Mouse (Mus musculus) T-helper 17 cell (primary cell): ENCODE data around the gene Gtf3c2.

Source experiments
- in situ Hi-C, 2 experiments: fragments of 300-600 bp; cut with MboI, MseI; formaldehyde crosslinking; loops; 1 replicate in 1 of 2; 2 replicates in 1 of 2; pipeline ENCODE4 v1.15.1; 2025; ENCODE audit warnings: high pct_unique_total_duplicates in 2 of 2

Gene Gtf3c2

DNA sequence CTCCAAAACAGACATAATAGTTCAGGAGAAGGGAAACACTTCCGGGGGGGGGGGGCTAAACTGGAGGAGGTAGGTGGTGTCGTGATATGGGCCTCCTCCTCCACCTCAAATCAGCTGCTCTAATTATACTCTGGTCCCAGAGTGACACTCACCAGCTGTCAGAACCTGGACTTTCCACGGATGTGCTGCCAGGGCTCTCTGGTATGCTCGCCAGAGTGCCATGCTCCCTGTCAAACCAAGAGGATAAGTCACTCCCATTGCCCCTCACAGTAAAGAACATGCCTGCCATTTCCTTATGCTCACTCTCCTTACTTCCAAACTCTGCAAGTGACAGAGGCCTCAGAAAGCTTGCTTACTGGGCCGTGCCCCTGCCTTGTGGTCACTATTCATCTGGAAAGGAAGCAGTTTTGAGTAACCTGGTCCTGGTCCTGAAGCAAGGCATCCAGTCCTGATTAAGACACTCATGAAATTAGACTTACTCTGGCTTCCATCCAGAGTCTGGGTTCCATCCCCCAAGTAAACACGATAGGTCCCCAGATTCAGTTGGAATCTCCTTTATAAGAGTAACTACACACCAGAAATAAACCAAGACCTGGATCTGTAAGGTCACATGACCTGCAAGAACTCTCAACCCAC, 26.3 kb downstream of the Gtf3c2 start:
- in situ Hi-C loops, result no loop called here

DNA sequence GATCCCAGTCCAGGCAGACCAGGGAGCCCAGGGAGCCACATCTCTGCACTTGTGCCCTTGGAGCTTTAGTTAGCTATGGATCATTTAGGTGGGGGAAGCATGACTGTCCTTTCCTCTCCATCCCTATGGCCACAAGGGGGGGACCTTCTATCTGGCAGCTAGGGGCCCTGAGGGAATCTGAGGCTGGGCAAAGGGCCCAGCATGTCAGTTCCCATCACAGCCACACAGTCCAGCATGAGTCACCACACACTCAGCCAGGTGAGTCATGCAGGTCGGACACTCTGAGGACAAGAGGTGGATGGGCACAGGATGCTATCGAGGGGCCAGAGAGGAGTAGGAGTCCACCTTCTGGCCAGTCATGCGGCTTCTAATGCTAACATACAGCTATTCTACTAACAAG, 28.2 kb downstream of the Gtf3c2 start:
- in situ Hi-C loops, result no loop called here

DNA sequence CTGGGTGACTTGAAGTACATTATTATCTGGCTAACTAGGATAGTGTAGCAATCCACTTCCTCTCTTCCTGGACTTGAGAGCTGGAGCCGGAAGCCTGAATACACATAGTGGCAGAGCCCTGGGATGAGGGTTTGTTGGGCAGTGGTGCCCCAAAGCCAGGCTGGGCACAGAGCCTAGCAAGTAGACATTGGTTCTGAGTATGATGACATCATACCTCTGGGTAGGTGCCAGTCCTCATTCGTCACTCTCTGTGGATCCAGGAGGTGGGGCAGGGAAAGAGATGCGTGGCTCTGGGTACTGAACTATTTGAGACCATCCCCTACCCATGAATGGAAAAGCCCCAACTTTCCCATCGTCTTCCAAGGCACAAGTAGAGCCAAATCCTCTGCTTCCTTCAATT, 30.2 kb downstream of the Gtf3c2 start:
- in situ Hi-C loops, result no loop called here

DNA sequence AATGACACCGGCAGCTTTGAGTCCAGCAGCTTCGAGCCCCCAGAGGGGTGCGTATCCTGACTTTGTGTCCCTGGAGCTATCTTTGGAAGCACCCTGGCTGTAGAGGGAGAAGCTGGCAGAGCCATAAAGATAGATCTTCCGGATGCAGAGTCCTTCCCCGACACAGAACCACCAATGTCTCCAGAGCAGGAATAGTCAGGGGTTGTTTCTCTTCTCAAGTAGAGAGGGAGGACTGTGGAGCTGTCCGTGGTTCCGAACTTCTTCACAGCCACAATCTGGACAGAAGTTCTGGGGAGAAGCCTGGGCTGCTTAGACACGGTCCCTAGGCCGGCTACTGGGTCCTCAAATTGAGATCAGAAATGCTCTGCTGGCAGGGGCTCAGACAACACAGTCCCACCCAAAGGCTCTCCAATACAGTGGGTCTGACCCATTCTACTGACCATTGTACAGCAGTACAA, 40.9 kb downstream of the Gtf3c2 start:
- in situ Hi-C loops, result no loop called here

DNA sequence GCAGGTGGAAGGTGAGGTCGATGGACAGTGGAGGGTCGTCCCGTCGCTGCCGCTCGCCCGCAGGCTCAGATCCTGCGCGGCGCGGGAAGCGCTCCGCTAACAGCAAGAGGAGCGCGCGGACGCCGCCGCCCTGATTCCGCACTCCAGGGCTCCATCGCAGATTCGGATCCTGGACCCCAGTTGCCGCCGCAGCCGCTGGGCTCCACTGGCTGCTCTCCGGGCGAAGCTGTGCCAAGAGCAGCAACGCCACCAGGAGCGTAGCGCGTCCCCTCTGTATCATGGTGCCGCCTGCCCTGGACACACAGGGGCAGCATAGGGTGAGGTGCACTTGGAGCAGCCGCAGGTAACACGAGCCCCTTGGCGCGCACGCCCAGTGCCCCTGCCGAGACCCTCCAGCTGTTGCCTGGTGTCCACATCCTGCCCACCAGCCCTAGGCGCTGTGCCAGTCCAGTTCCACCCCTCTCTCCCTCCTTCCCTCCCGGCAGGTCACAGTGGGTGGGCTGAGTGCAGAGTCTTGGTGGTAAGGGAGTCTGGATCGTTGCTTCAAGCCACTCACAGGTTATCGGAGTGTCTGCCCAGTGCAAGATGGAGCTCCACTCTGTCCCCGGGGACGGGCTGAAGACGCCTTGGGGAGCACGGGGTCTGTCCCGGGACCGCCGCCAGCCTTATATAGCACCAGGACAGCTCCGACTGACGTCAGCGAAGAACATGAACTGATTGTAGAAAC, 41.5 kb downstream of the Gtf3c2 start, which contains the start of gene Ucn:
Ucn (minus strand) TSS at position 589 of the 727 bp plus-strand sequence.
- in situ Hi-C loops, result no loop called here

DNA sequence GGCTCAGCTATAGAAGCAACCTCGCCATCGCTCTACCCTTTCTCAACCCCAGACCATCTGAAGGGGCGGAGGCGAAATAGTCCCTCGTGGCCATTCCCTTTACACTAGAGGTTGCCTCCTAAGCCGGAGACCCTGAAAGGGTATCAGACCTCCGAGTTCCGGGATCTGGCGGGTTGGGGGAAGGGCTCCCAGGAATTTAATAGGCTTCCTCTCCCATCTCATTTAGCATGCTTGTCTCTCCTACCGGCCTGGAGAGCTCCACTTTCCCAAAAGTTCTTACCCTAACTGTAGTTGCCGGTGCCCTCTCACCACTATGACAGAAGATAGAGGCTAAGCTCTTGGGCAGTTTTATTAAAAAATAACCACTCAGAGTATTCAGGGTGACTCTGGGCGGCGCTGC, 42.3 kb downstream of the Gtf3c2 start:
- in situ Hi-C loops, result no loop called here

DNA sequence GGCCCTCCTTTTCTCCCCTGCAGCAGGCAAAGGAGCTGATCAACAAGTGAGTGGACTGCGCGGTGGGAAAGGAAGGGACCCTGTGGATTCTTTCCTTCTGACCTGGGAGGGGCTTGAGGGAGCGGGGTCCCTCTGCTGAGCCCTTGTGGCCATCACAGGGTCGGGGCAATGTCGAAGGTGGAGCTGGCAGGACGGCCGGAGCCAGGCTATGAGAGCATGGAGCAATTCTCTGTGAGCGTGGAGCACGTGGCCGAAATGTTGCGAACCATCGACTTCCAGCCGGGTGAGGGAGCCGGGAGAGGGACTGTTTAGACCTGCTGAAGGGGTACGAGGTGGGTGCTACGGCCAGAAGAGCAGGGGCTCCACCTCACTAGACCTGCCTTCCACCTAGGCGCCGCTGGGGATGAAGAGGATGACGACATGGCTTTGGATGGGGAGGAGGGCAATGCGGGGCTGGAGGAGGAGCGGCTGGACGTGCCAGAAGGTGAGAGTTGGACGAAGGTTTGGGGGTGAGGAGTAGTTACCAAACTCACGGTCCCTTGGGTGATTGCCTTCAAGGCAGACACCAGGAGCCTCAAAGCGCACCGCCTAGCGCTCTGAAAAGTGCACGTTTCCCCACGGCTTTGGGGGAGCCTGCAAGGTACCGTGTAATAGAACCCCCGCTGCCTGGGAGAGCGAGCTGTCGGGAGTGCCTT, 43.1 kb downstream of the Gtf3c2 start:
- in situ Hi-C loops, result no loop called here

DNA sequence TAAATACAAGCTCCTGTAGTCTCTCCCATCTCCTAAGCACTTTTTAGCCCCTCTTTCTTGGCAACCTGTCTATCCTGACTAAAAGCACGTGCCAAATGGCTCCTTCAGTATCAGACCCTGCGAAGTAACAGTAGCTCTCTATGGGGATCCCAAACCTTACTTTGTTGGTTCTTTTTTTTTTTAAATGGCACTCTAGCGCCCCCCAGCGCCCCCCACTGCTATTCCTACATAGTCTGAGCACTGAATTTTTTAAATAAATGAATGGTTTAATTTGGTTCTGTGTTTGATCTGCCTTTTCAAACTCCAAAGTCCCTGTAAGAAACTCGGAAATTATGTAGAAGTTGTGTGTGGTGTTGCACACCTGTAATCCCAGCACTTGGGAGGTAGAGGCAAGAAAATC, 53.9 kb downstream of the Gtf3c2 start:
- in situ Hi-C loops, result no loop called here

DNA sequence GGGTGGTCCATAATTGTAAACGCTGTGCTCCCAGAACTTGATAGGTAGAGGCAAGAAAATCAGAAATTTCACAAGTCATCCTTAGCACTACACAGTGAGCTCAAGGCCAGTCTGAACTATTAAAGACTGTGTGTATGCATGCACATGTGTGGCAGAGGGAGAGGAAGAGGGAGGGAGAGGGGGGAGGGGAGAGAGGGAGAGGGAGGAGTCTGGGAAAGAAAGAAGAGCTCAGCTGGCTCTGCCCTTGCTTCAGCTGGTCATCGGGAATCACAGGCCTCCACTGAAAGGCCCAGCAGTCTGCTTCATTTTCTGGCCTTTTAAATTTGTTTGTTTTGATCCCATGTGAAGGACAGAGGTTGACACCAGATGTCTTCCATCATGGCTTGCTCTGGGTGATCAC, 56.5 kb downstream of the Gtf3c2 start:
- in situ Hi-C loops, result no loop called here

DNA sequence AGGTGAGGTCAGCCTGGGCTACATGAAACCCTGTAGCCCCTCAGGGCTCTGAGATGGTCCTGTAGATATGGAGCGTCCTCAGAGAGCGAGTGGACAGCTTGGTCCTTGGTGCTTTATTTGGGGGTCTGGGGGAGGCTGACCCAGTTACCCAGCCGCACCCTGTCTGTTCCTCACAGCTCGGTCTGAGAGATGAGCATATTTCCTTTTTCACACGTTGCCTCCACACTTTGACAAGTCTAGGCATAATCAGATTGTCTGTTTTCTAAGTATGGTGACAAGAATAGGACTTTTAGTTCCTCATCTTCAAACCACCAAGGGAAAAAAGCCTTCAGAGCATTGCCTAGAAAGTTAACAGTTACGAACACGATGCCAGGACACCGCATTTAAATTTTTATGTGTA, 58.8 kb downstream of the Gtf3c2 start:
- in situ Hi-C loops, result no loop called here

DNA sequence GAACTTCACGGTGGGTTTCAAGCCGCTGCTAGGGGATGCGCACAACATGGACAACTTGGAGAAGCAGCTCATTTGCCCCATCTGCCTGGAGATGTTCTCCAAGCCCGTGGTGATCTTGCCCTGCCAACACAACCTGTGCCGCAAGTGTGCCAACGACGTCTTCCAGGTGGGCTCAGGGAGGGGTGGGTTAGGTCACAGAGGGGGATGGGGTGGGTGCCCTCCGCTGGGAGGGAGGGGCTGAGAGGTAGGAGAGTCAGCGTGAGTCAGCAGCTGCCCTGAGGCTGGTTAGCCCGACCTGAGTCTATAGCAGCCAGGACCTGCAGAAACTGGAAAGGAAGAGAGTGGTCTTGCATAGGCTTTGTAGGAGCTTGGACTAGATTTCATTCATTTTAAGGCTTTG, 63.0 kb downstream of the Gtf3c2 start:
- in situ Hi-C loops, result loop anchor here in 1 of 2 experiments (10.0 kb wide), 1 partner anchor 682 kb away; no protein-coding TSS in a partner anchor

DNA sequence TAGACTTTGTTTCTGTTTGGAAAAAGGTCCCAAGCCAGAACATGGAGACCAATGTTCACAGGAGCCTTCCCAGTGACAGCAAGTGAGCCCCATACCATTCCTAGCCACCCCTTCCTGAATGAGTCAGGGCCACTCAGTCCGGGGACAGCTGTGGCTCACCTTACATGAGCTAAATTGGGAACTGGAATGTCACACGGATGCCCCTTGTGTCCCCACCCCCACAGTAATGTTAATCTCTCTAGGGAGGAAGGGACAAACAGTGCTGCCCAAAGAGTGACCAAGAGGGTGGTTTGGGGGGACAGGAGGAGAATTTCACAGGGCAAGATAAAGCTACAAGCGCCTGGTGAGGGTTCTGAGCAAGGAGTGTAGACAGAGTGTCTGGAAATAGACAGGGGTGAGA, 63.6 kb downstream of the Gtf3c2 start, which contains the start of gene Trim54:
Trim54 (plus strand) TSS at position 359 of the 400 bp plus-strand sequence.
- in situ Hi-C loops, result loop anchor here in 1 of 2 experiments (10.0 kb wide), 1 partner anchor 682 kb away; no protein-coding TSS in a partner anchor

DNA sequence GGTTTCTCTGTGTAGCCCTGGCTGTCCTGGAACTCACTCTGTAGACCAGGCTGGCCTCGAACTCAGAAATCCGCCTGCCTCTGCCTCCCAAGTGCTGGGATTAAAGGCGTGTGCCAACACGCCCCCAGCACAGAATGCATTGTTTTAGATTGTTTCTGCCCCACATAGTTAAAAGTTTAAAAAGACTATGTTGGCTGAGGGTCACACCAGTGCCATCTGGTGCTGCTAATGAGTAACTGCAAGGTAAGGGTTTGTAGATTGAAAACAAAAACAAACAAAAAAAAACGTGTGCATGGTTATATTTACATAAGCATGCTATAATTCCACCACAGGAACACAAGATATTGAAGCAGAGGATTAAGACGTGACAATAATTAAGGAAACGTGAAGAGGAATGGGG, 69.2 kb downstream of the Gtf3c2 start:
- in situ Hi-C loops, result loop anchor here in 1 of 2 experiments (10.0 kb wide), 1 partner anchor 676 kb away; no protein-coding TSS in a partner anchor

DNA sequence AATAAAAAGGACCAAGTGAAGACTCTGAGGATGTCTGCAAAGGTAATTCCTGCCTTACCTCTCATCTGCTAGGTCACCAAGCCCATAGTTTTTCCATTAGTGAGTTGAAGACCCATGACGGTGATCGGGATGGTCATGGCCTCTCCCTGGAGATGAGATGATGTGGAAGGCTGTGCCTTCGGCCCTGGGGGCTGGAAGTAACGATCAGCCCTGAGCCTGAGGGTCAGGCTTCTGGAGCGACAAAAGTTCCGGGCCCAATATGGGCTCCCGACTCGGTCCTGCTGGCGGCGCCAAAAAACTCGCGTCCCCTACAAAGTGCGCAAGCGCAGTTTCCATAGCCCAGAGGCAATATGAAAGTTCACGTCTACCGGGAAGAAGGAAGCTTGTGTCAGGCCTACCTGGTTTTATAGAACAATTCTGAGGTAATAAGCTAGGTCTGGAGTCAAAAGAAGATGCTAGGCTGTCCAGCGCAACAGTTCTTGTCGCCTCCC, 71.9 kb downstream of the Gtf3c2 start, which contains the start of gene Slc30a3:
Slc30a3 (minus strand) TSS at position 238 of the 491 bp plus-strand sequence.
- in situ Hi-C loops, result no loop called here
